Mouse (Mus musculus) lung, postnatal 36 days (tissue): ENCODE data around the gene Alox12.
A peak's percentile ranks its signal among the peaks of the same experiment; 100 is the strongest.

Experiments used
- DNase-seq: peaks from one replicate; pipeline ENCODE4 v3.0.0; 2022; ENCODE audit warnings: mixed read lengths

The Alox12 gene

GRCm38 (mm10) chr11:70254931-70255531 lies at the start of gene Alox12:
Alox12 (minus strand) TSS chr11:70255353.
- peak; percentile 66 for DNase-seq

- peak; percentile 26 for DNase-seq
Observed at GRCm38 (mm10) chr11:70302293-70302692, 47.1 kb upstream of the Alox12 start.

GRCm38 (mm10) chr11:70297836-70298454 lies 42.8 kb upstream of the Alox12 start:
- DNase-seq = peak; percentile 19

- DNase-seq = no peak
Observed at GRCm38 (mm10) chr11:70297405-70297804, 42.3 kb upstream of the Alox12 start.

GRCm38 (mm10) chr11:70293881-70294280 lies 38.7 kb upstream of the Alox12 start:
- no peak for DNase-seq

GRCm38 (mm10) chr11:70291235-70291634 lies 36.1 kb upstream of the Alox12 start:
- no peak for DNase-seq

GRCm38 (mm10) chr11:70289236-70289635 lies 34.1 kb upstream of the Alox12 start:
- no peak for DNase-seq

- no peak for DNase-seq
Observed at GRCm38 (mm10) chr11:70288102-70288501, 32.9 kb upstream of the Alox12 start.

GRCm38 (mm10) chr11:70285686-70286085 lies 30.5 kb upstream of the Alox12 start:
- DNase-seq = no peak

GRCm38 (mm10) chr11:70284757-70285156 lies 29.6 kb upstream of the Alox12 start:
- DNase-seq = no peak

GRCm38 (mm10) chr11:70283666-70284065 lies 28.5 kb upstream of the Alox12 start:
- no peak for DNase-seq

GRCm38 (mm10) chr11:70280441-70280840 lies 25.3 kb upstream of the Alox12 start:
- peak; percentile 85 for DNase-seq

GRCm38 (mm10) chr11:70278961-70279360 lies 23.8 kb upstream of the Alox12 start:
- DNase-seq = no peak

GRCm38 (mm10) chr11:70271641-70272040 lies 16.5 kb upstream of the Alox12 start:
- no peak for DNase-seq

- DNase-seq = peak; percentile 50
Observed at GRCm38 (mm10) chr11:70266405-70266804, 11.3 kb upstream of the Alox12 start.

- no peak for DNase-seq
Observed at GRCm38 (mm10) chr11:70265819-70266218, 10.7 kb upstream of the Alox12 start.

- no peak for DNase-seq
Observed at GRCm38 (mm10) chr11:70265252-70265651, 10.1 kb upstream of the Alox12 start.

- no peak for DNase-seq
Observed at GRCm38 (mm10) chr11:70259035-70259434, 3.9 kb upstream of the Alox12 start.

- no peak for DNase-seq
Observed at GRCm38 (mm10) chr11:70254337-70254736, 816 bp downstream of the Alox12 start.

GRCm38 (mm10) chr11:70251853-70252252 lies 3.3 kb downstream of the Alox12 start:
- DNase-seq = no peak

- DNase-seq = no peak
Observed at GRCm38 (mm10) chr11:70250150-70250549, 5.0 kb downstream of the Alox12 start.

GRCm38 (mm10) chr11:70247136-70247845 lies 7.9 kb downstream of the Alox12 start:
- peak; percentile 87 for DNase-seq

- DNase-seq = no peak
Observed at GRCm38 (mm10) chr11:70242591-70242990, 12.6 kb downstream of the Alox12 start.
